Mouse (Mus musculus) small intestine, adult 2 months (tissue): ENCODE data around the gene Ywhah. TPM values are rescaled to one million over a fixed set of nuclear protein-coding genes. Genes with fewer than 3 reads are reported as not detected.

Source experiments
- H3K27ac ChIP-seq: fragments of 200-500 bp; 2 replicates; pipeline ENCODE4 v1.5.1; 2012; ENCODE audit warnings: low read depth, low read length, control low read depth, inconsistent platforms; ENCODE audit not compliant: insufficient read depth
- H3K27me3 ChIP-seq: fragments of 200-500 bp; 2 replicates; pipeline ENCODE4 v1.6.1; 2012; ENCODE audit warnings: mild to moderate bottlenecking, moderate library complexity, low read length, inconsistent platforms; ENCODE audit not compliant: control insufficient read depth, insufficient read depth
- H3K36me3 ChIP-seq: fragments of 200-500 bp; 2 replicates; pipeline ENCODE4 v1.6.1; 2012; ENCODE audit warnings: mild to moderate bottlenecking, low read length, control low read depth, inconsistent platforms; ENCODE audit not compliant: control insufficient read depth, insufficient read depth
- H3K4me1 ChIP-seq: fragments of 200-500 bp; 2 replicates; pipeline ENCODE4 v1.6.1; 2012; ENCODE audit warnings: low read length, inconsistent platforms, mixed read lengths; ENCODE audit not compliant: control insufficient read depth, insufficient read depth, insufficient read length
- H3K4me3 ChIP-seq: fragments of 200-500 bp; 2 replicates; pipeline ENCODE4 v1.5.1; 2012; ENCODE audit warnings: low read depth, mild to moderate bottlenecking, control low read depth, inconsistent platforms, low read length, moderate library complexity
- CTCF ChIP-seq: fragments of 200-500 bp; IDR thresholded peaks from 2 replicates; pipeline ENCODE4 v1.5.1; 2012; ENCODE audit warnings: low read depth, mild to moderate bottlenecking, control low read depth, inconsistent platforms, low read length, moderate library complexity, mixed read lengths; ENCODE audit not compliant: insufficient replicate concordance, insufficient read length; ENCODE audit errors: extremely low read depth
- POLR2A ChIP-seq: fragments of 200-500 bp; IDR thresholded peaks from 2 replicates; pipeline ENCODE4 v1.6.1; 2012; ENCODE audit warnings: low read depth, mild to moderate bottlenecking, control low read depth, inconsistent platforms, low read length, moderate library complexity
- WGBS: fragments of 180-500 bp; shearing (Covaris S2); methylation state at CpG from one replicate; pipeline ENCODE4 v1.1.7; 2018; 5-methylcytosine and 5-hydroxymethylcytosine counted together
- polyA plus RNA-seq: library from polyadenylated mRNA; depleted of rRNA; stranded (reverse); fragments of >200 nt; gene quantifications from 2 replicates; pipeline ENCODE4 v1.2.3, GENCODE M21; 2012

Gene Ywhah
- polyA plus RNA-seq, 1 experiment, result 188 TPM

DNA sequence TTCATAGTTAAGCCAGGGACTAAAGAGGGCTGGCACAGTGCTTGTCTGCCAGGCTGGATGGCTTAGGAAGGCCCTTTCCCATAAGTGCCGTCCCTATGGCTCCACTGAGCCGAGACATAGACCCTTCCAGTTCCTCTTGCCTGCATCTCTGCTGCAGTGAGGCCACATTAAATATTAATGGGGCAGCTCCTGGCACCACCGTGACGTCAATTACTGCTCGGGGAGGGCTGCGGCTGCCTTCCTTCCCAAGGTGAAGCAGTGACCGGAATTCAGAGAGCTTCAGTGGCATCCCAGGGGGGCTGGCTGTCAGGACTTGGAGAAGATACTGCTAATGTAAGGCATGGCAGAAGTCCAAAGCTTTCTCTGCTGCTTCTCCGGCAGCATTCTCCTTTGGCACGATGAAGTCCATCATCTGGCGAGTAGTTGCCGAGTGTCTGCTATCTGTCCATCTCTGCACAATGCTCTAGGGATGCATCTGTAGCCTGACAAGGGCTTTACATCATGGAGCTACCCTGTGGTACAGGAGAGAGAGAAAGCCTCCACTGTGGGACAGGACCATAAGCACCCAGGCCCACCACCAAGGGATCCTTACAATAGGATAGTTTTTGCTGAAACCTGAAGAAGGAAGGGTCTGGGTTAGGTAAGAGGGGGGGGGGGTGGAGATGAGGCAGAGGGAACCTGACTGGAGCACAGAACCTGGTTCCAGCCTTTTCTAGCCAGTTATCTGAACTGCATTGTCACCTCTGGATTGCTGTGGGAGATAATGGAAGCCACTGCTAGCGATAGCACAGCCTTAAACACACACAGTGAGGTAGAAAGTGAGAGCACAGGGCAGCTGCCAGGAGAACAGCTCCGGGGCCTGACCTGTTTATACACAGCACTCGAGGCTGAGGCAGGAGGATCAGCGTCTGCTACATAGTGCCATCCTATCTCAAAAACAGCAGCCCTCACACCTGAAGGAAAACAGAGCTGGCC is 7.2 kb upstream of the Ywhah start:
- TF ChIP-seq CTCF (no peak), POLR2A (no peak)

DNA sequence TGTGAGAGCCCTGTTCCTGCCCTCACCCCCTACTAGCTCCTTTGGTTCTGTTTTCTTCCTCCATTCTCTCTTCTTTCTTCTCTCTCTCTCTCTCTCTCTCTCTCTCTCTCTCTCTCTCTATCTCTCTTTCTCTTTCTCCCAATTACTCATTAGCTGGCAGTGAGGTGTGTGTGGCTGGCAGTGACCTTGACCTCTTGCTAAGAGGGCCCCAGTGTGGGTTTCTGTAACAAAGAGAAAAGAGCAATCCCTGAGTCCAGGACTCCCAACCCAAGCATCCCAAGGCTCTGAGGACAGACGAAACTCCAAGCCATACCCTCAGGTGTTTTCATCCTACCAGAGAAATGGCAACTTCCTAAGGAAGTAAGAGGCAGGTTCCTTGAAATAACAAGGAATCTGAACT is 4.5 kb upstream of the Ywhah start:
- Histone ChIP-seq H3K36me3 (no peaks in the 10 kb centered on the region), H3K27me3 (no peaks in the 10 kb centered on the region), H3K4me3 (no peak overlapping the region), H3K27ac (no peak overlapping the region), H3K4me1 (peaks cover 6% of the 10 kb centered on the region; the same call in 1 of the 2 replicates)
- WGBS, result 81% methylated on average over 1 of the region's 1 CpGs
- TF ChIP-seq POLR2A (no peak), CTCF (no peak)

More for the DNA sequence above, 7.2 kb upstream of the Ywhah start:
- Histone ChIP-seq H3K4me1 (no peaks in the 10 kb centered on the region), H3K4me3 (no peak overlapping the region), H3K27ac (no peak overlapping the region), H3K27me3 (no peaks in the 10 kb centered on the region), H3K36me3 (no peaks in the 10 kb centered on the region)
- WGBS, result 52% methylated on average over 15 of the region's 15 CpGs

DNA sequence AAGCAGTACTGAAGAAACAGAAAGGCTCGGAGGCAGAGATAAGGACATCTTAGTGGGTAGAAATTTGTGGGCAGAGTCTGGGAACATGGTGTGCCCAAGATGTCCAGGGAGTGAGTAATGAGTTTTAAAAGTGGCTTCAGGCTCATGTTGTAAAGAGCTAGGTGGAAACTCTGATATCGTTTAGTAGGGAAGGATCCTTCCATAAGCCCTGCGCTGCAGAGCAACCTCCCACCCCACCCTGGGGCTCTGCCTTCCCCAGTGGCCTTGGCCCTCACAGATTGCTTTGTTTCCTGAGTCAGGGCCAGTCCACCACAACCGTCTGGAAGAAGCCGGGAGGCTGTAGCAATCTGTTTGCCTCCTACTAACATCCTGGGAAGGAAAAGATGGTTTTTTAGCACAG is 3.0 kb upstream of the Ywhah start:
- Histone ChIP-seq H3K4me3 (no peak overlapping the region), H3K36me3 (0 out of 2 replicates have a peak, but pooled peaks cover 2% of the 10 kb centered on the region), H3K27ac (no peak overlapping the region), H3K27me3 (no peaks in the 10 kb centered on the region), H3K4me1 (peaks cover 8% of the 10 kb centered on the region; the same call in 1 of the 2 replicates)
- TF ChIP-seq POLR2A, result no peak
- no peak for TF ChIP-seq CTCF
- WGBS, result 58% methylated on average over 5 of the region's 5 CpGs

DNA sequence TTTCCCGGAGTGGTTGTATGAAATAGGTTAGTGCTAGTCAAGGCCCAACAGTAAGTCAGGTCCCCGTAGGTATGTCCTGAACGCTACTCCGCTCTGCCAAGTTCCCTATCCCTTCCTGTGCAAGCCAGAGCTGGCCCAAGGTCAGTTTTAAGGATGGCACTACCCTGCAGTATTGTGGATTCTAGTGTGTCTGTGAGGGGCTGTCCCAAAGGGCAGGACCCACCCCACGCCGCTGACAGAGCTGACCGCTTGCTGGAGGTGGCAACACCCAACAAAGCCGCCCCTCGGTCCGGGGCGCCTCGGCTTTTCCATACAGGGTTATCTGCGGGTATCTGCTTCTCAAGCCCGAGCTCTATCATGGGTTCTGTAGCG is 441 bp upstream of the Ywhah start:
- 5% methylated on average over 15 of the region's 15 CpGs for WGBS
- TF ChIP-seq POLR2A (no peak), CTCF (no peak)
- Histone ChIP-seq H3K4me1 (peaks cover 9% of the 10 kb centered on the region; the same call in 1 of the 2 replicates), H3K27me3 (no peaks in the 10 kb centered on the region), H3K4me3 (peak overlapping the region; percentile 60), H3K27ac (peak overlapping the region; percentile 62), H3K36me3 (peaks cover 6% of the 10 kb centered on the region; the same call in 1 of the 2 replicates)

DNA sequence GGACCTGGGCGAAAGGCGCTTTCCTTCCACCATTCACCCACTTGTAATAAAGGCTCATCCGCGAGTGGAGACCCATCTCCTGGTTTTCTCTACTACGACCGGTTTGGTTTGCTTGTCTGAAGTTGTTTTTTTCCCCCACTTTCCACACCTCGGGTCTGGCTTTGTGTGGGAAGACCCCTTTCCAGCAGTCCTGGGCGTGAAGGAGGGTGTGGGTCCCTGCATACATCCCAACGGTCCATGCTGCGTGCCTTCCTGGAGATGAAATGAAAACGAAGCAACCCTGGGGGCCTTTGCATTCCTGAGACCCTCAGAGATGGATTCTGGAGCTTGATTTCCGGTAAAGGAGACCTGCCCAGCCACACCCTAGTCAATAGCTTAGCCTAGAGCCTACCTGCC is 808 bp downstream of the Ywhah start:
- peaks cover 14% of the 10 kb centered on the region for H3K36me3 ChIP-seq
- peak overlapping the region; percentile 96 for H3K27ac ChIP-seq
- TF ChIP-seq POLR2A, result no peak
- no peak for TF ChIP-seq CTCF
- WGBS, result 0% methylated on average over 12 of the region's 12 CpGs
- no peaks in the 10 kb centered on the region for H3K27me3 ChIP-seq
- peaks cover 15% of the 10 kb centered on the region; the same call in 1 of the 2 replicates for H3K4me1 ChIP-seq
- peak overlapping the region; percentile 87 for H3K4me3 ChIP-seq

DNA sequence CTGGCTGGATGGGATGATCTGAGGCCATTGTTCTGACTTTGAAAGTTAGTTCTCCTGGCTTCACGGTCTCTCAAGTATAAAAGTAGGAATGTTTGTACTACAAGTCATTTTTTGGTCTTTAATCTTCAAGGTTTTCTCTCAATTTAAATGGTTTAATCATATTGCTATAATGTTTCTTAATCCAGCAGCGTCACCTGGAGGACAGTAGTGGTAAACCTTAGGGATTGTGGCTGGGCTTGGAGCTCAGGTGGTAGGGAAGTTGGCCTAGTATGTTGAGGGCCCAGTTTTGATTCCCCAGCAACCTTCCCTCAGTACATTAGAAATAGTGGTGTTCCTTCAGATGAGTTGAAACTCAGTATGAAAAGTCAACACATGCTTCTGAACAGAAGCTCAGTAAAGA is 3.0 kb downstream of the Ywhah start:
- TF ChIP-seq POLR2A, result no peak
- TF ChIP-seq CTCF, result peak; percentile 42; the same call in 1 of the 2 replicates
- Histone ChIP-seq H3K4me3 (no peak overlapping the region), H3K36me3 (peaks cover 21% of the 10 kb centered on the region), H3K27me3 (no peaks in the 10 kb centered on the region), H3K4me1 (peaks cover 15% of the 10 kb centered on the region; the same call in 1 of the 2 replicates), H3K27ac (no peak overlapping the region)
- 59% methylated on average over 2 of the region's 2 CpGs for WGBS

DNA sequence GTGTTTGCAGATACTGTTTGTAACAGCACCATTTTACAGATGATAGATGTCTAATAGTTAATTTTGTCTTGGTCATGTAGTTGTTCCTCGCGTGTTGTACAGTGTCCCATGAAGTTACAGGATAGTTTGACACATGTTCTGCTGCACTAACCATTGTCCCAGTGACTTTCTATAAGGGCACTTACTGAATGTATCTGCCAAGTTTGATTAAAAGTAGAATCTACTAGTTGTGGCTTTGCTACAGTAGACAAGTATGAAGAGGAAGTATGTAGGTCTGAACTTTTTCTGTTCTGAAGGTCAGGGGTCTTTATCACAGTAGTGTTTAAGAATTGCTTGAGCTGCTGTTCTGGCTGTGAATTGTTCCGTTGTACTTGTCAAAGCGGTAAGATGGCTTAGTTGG is 4.7 kb downstream of the Ywhah start:
- 90% methylated on average over 4 of the region's 4 CpGs for WGBS
- TF ChIP-seq POLR2A (no peak), CTCF (no peak)
- peaks cover 10% of the 10 kb centered on the region; the same call in 1 of the 2 replicates for H3K4me1 ChIP-seq
- no peak overlapping the region for H3K27ac ChIP-seq
- H3K4me3 ChIP-seq, result no peak overlapping the region
- H3K36me3 ChIP-seq, result peaks cover 24% of the 10 kb centered on the region
- H3K27me3 ChIP-seq, result no peaks in the 10 kb centered on the region
